In the genomic region with DNA sequence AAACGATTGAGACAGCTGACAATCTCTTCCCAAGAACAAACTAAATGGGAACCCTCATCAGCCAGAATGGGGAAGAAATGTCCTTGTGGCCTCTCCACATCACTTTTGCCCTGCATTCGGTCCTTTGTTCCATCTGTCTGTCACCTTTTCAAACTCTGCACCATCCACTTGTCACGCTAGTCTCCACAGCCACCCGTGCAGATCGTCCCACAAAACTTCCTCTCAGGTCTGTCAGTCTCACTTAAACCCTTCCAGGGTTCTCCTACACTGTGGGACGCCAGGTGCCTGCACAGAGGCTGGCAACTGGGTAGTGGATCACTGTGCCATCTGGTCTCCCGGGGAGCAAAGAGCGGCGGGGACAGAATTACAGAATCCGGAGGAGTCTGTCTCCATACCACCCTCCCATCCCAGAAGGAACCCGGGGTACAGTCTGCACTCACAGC, we compare ENCODE assay signal across 8 mouse cellular contexts. TPM values are rescaled to one million over a fixed set of nuclear protein-coding genes. Genes with fewer than 3 reads are reported as not detected.
A peak's percentile ranks its signal among the peaks of the same experiment; 100 is the strongest.
DNase-seq lines count a peak whose midpoint lies in the region; ATAC-seq and TF ChIP-seq lines count a peak whose summit lies in the region.

No protein-coding gene starts in this region.

- H3K27me3 ChIP-seq in lung, postnatal 0 days (replicated peaks; ENCODE audit: insufficient read depth, low read length), result no peaks in the 10 kb centered on the region
- H3K27me3 ChIP-seq in embryonic facial prominence, embryonic 14.5 days (replicated peaks; ENCODE audit: control insufficient read depth, insufficient read depth, low read length), result no peaks in the 10 kb centered on the region
- H3K27me3 ChIP-seq in limb, embryonic 12.5 days, result 0 out of 2 replicates have a peak, but pooled peaks cover 3% of the 10 kb centered on the region
- H3K27me3 ChIP-seq in splenic B cell, adult 2 months (ENCODE audit: control insufficient read depth, insufficient read depth, low read length, poor library complexity, severe bottlenecking), result no peaks in the 10 kb centered on the region

- H3K9ac ChIP-seq in lung, postnatal 0 days (replicated peaks; ENCODE audit: low read depth), result peak overlapping the region; percentile 77
- peak overlapping the region; percentile 92 for H3K9ac ChIP-seq in embryonic facial prominence, embryonic 14.5 days (ENCODE audit: low read depth, low read length)
- peak overlapping the region; percentile 92 for H3K9ac ChIP-seq in limb, embryonic 12.5 days (replicated peaks)

- no peaks in the 10 kb centered on the region for H3K9me3 ChIP-seq in lung, postnatal 0 days (ENCODE audit: low read length)
- H3K9me3 ChIP-seq in embryonic facial prominence, embryonic 14.5 days (ENCODE audit: control insufficient read depth, low read length), result no peaks in the 10 kb centered on the region
- no peaks in the 10 kb centered on the region for H3K9me3 ChIP-seq in limb, embryonic 12.5 days

- H3K4me2 ChIP-seq in lung, postnatal 0 days (replicated peaks; ENCODE audit: low read depth, low read length), result peak overlapping the region; percentile 92
- peak overlapping the region; percentile 72 for H3K4me2 ChIP-seq in embryonic facial prominence, embryonic 14.5 days (ENCODE audit: low read depth, low read length)
- peak overlapping the region; percentile 68 for H3K4me2 ChIP-seq in limb, embryonic 12.5 days

- H3K4me1 ChIP-seq in lung, postnatal 0 days (ENCODE audit: insufficient read depth, low read depth, low read length), result no peaks in the 10 kb centered on the region
- no peaks in the 10 kb centered on the region; the same call in 1 of the 2 replicates for H3K4me1 ChIP-seq in embryonic facial prominence, embryonic 14.5 days (ENCODE audit: control insufficient read depth, insufficient read depth, low read length)
- peaks cover 4% of the 10 kb centered on the region; the same call in 1 of the 2 replicates for H3K4me1 ChIP-seq in limb, embryonic 12.5 days (replicated peaks)

- WGBS in lung, postnatal 0 days, result 6% methylated on average over 11 of the region's 11 CpGs
- WGBS in embryonic facial prominence, embryonic 14.5 days, result 6% methylated on average over 11 of the region's 11 CpGs
- 2% methylated on average over 11 of the region's 11 CpGs for WGBS in limb, embryonic 12.5 days

- TF ChIP-seq EP300 in lung, postnatal 0 days (IDR thresholded peaks at IDR 0.05), result no peak

- no peak for DNase-seq in lung, postnatal 0 days (ENCODE audit: low spot score)
- no peak for DNase-seq in lung, postnatal 36 days
- DNase-seq in embryonic facial prominence, embryonic 14.5 days (ENCODE audit: low spot score), result no peak
- DNase-seq in splenic B cell, adult 2 months (ENCODE audit: low read depth, low spot score), result peak; percentile 47
- DNase-seq in gastrocnemius, postnatal 14 days, result no peak
- no peak for DNase-seq in layer of hippocampus, adult 11-12 months (ENCODE audit: low spot score)
- DNase-seq in cerebellum, adult 18-20 months, result no peak

- intact Hi-C loops in gastrocnemius, postnatal 14 days (cut with DNase I; ENCODE audit: low total_unique reads), result no loop called here

- no peak overlapping the region for H3K27ac ChIP-seq in lung, postnatal 0 days (ENCODE audit: low read length)
- H3K27ac ChIP-seq in embryonic facial prominence, embryonic 14.5 days (replicated peaks; ENCODE audit: low read depth, low read length), result no peak overlapping the region
- no peak overlapping the region for H3K27ac ChIP-seq in limb, embryonic 12.5 days

- TF ChIP-seq CTCF in lung, postnatal 0 days (IDR thresholded peaks at IDR 0.05), result no peak

- H3K4me3 ChIP-seq in lung, postnatal 0 days (ENCODE audit: low read depth, low read length), result peak overlapping the region; percentile 95
- H3K4me3 ChIP-seq in embryonic facial prominence, embryonic 14.5 days (ENCODE audit: low read depth, low read length), result peak overlapping the region; percentile 91
- peak overlapping the region; percentile 80 for H3K4me3 ChIP-seq in limb, embryonic 12.5 days (replicated peaks)

- H3K36me3 ChIP-seq in lung, postnatal 0 days (ENCODE audit: insufficient read depth, low read length), result no peaks in the 10 kb centered on the region
- H3K36me3 ChIP-seq in embryonic facial prominence, embryonic 14.5 days (ENCODE audit: control insufficient read depth, insufficient read depth, low read length), result no peaks in the 10 kb centered on the region
- H3K36me3 ChIP-seq in limb, embryonic 12.5 days, result no peaks in the 10 kb centered on the region
- H3K36me3 ChIP-seq in splenic B cell, adult 2 months (ENCODE audit: control insufficient read depth, insufficient read depth, low read length, poor library complexity, severe bottlenecking), result no peaks in the 10 kb centered on the region

- ATAC-seq in lung, postnatal 0 days, result peak; percentile 8; the same call in 1 of the 2 replicates
- ATAC-seq in embryonic facial prominence, embryonic 14.5 days (ENCODE audit: low read depth), result no peak; the same call in 1 of the 2 replicates
- no peak for ATAC-seq in limb, embryonic 12.5 days (ENCODE audit: insufficient number of reproducible peaks, insufficient read depth, low FRiP score, low TSS enrichment, low read depth)

RNA-seq across cellular contexts. Expression of a gene that starts 0.6 kb away (rescaled TPM):
- polyA plus RNA-seq in lung, postnatal 0 days (2015; fragmentation: Nextera tagmentation; extraction: Ambion mirVana), result 11.8 and 13.1 TPM in 2 replicates
- 32.2 and 37.9 TPM in 2 replicates for polyA plus RNA-seq in embryonic facial prominence, embryonic 14.5 days (2014; fragmentation: Nextera tagmentation; extraction: Ambion mirVana)
- polyA plus RNA-seq in limb, embryonic 12.5 days (2016; fragmentation: Nextera tagmentation; extraction: Ambion mirVana), result 73.7 and 74.1 TPM in 2 replicates
- total RNA-seq in gastrocnemius, postnatal 14 days (2021), result 1 to 10 TPM; 5.6 to 6.1 TPM

RNA-seq across cellular contexts. Expression of a gene that starts 42.9 kb away (rescaled TPM):
- 57.3 and 75.1 TPM in 2 replicates for polyA plus RNA-seq in lung, postnatal 0 days (2015; fragmentation: Nextera tagmentation; extraction: Ambion mirVana)
- 7.0 and 10.7 TPM in 2 replicates for polyA plus RNA-seq in embryonic facial prominence, embryonic 14.5 days (2014; fragmentation: Nextera tagmentation; extraction: Ambion mirVana)
- 4.6 and 5.1 TPM in 2 replicates for polyA plus RNA-seq in limb, embryonic 12.5 days (2016; fragmentation: Nextera tagmentation; extraction: Ambion mirVana)
- 1 to 10 TPM in 1 of 2 experiments, under 1 TPM in 1; 0.78 to 3.1 TPM for total RNA-seq in gastrocnemius, postnatal 14 days (2021)

RNA-seq across cellular contexts. Expression of a gene that starts 47.2 kb away (rescaled TPM):
- 0.95 and 1.4 TPM in 2 replicates for polyA plus RNA-seq in lung, postnatal 0 days (2015; fragmentation: Nextera tagmentation; extraction: Ambion mirVana)
- 3.4 and 3.6 TPM in 2 replicates for polyA plus RNA-seq in embryonic facial prominence, embryonic 14.5 days (2014; fragmentation: Nextera tagmentation; extraction: Ambion mirVana)
- polyA plus RNA-seq in limb, embryonic 12.5 days (2016; fragmentation: Nextera tagmentation; extraction: Ambion mirVana), result 1.1 and 1.7 TPM in 2 replicates
- under 1 TPM in 1 of 2 experiments, not detected in 1; 0.45 TPM for total RNA-seq in gastrocnemius, postnatal 14 days (2021)

RNA-seq across cellular contexts. Expression of a gene that starts 47.3 kb away (rescaled TPM):
- polyA plus RNA-seq in lung, postnatal 0 days (2015; fragmentation: Nextera tagmentation; extraction: Ambion mirVana), result 114 and 120 TPM in 2 replicates
- 107 and 120 TPM in 2 replicates for polyA plus RNA-seq in embryonic facial prominence, embryonic 14.5 days (2014; fragmentation: Nextera tagmentation; extraction: Ambion mirVana)
- polyA plus RNA-seq in limb, embryonic 12.5 days (2016; fragmentation: Nextera tagmentation; extraction: Ambion mirVana), result 88.7 and 91.6 TPM in 2 replicates
- 10 to 100 TPM; 19.4 to 21.8 TPM for total RNA-seq in gastrocnemius, postnatal 14 days (2021)
